Mouse (Mus musculus) hindbrain, embryonic 15.5 days (tissue): Measurements from ENCODE around the gene Ddx20. TPM values are rescaled to one million over a fixed set of nuclear protein-coding genes. Genes with fewer than 3 reads are reported as not detected.

Experiments used
- ATAC-seq: fragments of 200-750 bp; cut with Nextera tagmentation; 2 replicates; pipeline ENCODE4 v1.8.0; 2017; ENCODE audit warnings: low read depth, moderate number of reproducible peaks, moderate TSS enrichment; ENCODE audit not compliant: low FRiP score
- H3K27ac ChIP-seq: fragments of 300-500 bp; sonication (generic); replicated peaks from 2 replicates; pipeline ENCODE4 v1.5.1; 2015; ENCODE audit warnings: mild to moderate bottlenecking, inconsistent platforms
- H3K27me3 ChIP-seq: fragments of 300-500 bp; sonication (generic); 2 replicates; pipeline ENCODE4 v1.6.1; 2015; ENCODE audit warnings: control low read depth, inconsistent platforms
- H3K36me3 ChIP-seq: fragments of 300-500 bp; sonication (generic); 2 replicates; pipeline ENCODE4 v1.6.1; 2015; ENCODE audit warnings: control low read depth, inconsistent platforms
- H3K4me1 ChIP-seq: fragments of 300-500 bp; sonication (generic); replicated peaks from 2 replicates; pipeline ENCODE4 v1.6.1; 2015; ENCODE audit warnings: control low read depth, inconsistent platforms
- H3K4me2 ChIP-seq: fragments of 300-500 bp; sonication (generic); 2 replicates; pipeline ENCODE4 v1.6.1; 2015; ENCODE audit warnings: moderate library complexity, mild to moderate bottlenecking, inconsistent platforms
- H3K4me3 ChIP-seq: fragments of 300-500 bp; sonication (generic); 2 replicates; pipeline ENCODE4 v1.5.1; 2015; ENCODE audit warnings: mild to moderate bottlenecking, inconsistent platforms
- H3K9ac ChIP-seq: fragments of 300-500 bp; sonication (generic); 2 replicates; pipeline ENCODE4 v1.6.1; 2015; ENCODE audit warnings: inconsistent platforms
- H3K9me3 ChIP-seq: fragments of 300-500 bp; sonication (generic); 2 replicates; pipeline ENCODE4 v1.6.1; 2016; ENCODE audit warnings: control low read depth, inconsistent platforms
- WGBS: fragments of 180-500 bp; shearing (Covaris S2); methylation state at CpG from one replicate; pipeline ENCODE4 v1.1.7; 2015; 5-methylcytosine and 5-hydroxymethylcytosine counted together
- polyA plus RNA-seq: library from polyadenylated mRNA; unstranded; fragments of >200 nt; fragmentation: Nextera tagmentation; extraction: Ambion mirVana; gene quantifications from 2 replicates; pipeline ENCODE4 v1.2.1, GENCODE M21; 2015

Gene Ddx20
- 23.0 and 23.8 TPM in 2 replicates for polyA plus RNA-seq

DNA sequence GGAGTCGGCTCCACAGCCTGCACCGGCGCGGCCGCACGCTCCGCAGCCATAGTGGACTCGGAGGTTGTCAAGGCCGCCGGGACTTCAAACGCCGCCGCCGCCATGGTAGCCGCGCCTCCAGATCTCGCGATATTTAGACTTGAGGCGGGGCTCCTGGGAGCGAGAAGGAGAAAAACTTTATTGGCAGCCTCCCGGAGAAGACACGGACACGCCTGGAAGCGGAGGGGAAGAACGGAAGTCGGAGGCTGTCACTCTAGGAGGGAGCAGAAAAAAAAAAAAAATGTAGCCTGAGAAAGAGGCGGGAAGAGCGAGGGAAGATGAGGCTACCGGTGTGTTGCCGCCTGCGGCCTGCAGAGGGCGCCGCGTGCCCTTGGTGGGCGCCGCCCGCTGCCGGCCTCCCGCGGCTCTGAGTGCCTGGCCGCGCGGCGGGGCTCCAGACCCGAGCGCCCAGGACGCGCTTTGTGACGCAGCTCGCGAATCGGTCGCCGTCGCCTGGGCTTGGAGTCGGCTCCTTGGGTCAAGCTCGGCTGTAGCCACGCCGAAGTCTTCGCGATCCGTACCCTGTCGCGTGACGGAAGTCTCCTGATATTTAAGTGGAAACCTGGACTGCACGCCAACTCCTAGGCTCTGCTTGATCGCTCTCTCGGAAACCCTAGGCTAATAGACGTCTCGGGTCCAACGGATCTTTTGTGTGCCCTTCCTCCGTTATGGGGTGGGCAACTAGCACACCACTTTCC, at the start of gene Ddx20:
Gene Ddx20 (minus strand): TSS at position 251 of the 737 bp plus-strand sequence.
- peak; percentile 97 for ATAC-seq
- Histone ChIP-seq H3K36me3 (peaks cover 10% of the 10 kb centered on the region), H3K4me1 (peaks cover 9% of the 10 kb centered on the region), H3K4me3 (peak within 1 kb of the TSS; percentile 98), H3K9ac (peak within 1 kb of the TSS; percentile 92), H3K27ac (peak within 1 kb of the TSS; percentile 86), H3K27me3 (no peaks in the 10 kb centered on the region), H3K9me3 (no peaks in the 10 kb centered on the region), H3K4me2 (peak within 1 kb of the TSS; percentile 87)
- WGBS, result under 1% methylated on average over 71 of the region's 72 CpGs

DNA sequence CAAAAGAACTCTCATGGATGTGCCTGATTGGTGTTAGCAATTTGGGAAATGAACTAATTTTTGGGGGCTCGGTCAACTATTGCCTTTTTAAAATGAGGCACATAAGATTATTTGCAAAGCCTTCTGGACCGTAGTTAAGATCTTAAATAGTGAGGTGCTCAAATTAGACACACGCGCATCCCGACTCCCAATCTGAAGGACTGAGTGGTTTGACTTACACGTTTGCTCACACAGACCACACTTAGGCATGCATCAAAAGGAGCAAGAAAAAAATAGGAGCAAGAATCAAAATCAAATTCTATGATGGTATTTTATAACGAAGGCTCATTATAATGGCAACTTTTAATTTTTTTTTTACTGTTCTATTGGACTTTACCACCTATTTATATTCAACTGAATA, 49.7 kb upstream of the Ddx20 start:
- WGBS, result 95% methylated on average over 7 of the region's 7 CpGs
- no peak for ATAC-seq

DNA sequence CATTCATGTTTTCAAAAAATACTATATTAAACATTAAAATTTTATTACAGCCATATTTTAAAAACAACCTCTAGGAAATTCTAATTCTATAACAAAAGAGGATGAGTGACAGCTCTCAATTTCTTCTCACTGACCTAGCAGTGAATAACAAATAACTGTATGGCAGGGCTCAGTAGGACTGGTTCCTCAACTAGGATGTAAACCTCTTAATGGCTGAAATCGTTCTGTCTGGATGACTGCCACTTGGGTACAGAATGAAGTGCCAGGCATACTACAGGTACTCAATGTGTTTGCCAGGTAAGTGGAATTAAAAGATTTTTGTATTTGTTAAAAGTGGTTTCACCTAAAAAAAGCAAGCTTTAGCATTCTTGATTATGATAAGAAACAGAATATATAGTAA, 48.8 kb upstream of the Ddx20 start:
- Histone ChIP-seq H3K4me1 (no peaks in the 10 kb centered on the region), H3K36me3 (peaks cover 24% of the 10 kb centered on the region), H3K9me3 (no peaks in the 10 kb centered on the region), H3K4me2 (no peak overlapping the region), H3K9ac (no peak overlapping the region), H3K27me3 (no peaks in the 10 kb centered on the region), H3K4me3 (no peak overlapping the region), H3K27ac (no peak overlapping the region)
- ATAC-seq, result no peak
- 92% methylated on average over 1 of the region's 1 CpGs for WGBS

More for the DNA sequence above, 49.7 kb upstream of the Ddx20 start:
- H3K27me3 ChIP-seq, result no peaks in the 10 kb centered on the region
- no peak overlapping the region for H3K4me2 ChIP-seq
- no peak overlapping the region for H3K27ac ChIP-seq
- H3K4me3 ChIP-seq, result no peak overlapping the region
- H3K9me3 ChIP-seq, result no peaks in the 10 kb centered on the region
- H3K9ac ChIP-seq, result no peak overlapping the region
- no peaks in the 10 kb centered on the region for H3K4me1 ChIP-seq
- peaks cover 22% of the 10 kb centered on the region for H3K36me3 ChIP-seq

DNA sequence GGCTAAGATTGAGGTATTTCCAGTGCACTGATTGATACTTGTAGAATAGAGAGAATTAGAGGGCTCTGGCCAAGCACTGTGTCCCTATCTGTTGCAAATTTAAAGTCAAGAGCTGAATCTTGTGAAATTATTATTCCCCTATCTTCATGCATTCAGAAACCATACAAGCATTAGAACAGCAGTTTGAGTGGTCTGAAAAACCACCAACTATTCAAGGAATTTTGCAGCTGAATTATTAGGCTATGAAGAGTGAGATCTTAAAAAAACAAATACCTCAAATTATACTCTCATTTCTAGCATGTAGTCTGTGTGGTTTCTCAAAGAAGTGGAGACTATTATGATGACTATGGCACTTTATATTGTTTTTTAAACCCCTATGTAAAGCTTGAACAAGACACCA, 47.9 kb upstream of the Ddx20 start:
- H3K27ac ChIP-seq, result no peak overlapping the region
- H3K27me3 ChIP-seq, result no peaks in the 10 kb centered on the region
- no peak overlapping the region for H3K9ac ChIP-seq
- ATAC-seq, result no peak
- H3K4me2 ChIP-seq, result no peak overlapping the region
- no peaks in the 10 kb centered on the region for H3K9me3 ChIP-seq
- peaks cover 26% of the 10 kb centered on the region for H3K36me3 ChIP-seq
- no peaks in the 10 kb centered on the region for H3K4me1 ChIP-seq
- no peak overlapping the region for H3K4me3 ChIP-seq

DNA sequence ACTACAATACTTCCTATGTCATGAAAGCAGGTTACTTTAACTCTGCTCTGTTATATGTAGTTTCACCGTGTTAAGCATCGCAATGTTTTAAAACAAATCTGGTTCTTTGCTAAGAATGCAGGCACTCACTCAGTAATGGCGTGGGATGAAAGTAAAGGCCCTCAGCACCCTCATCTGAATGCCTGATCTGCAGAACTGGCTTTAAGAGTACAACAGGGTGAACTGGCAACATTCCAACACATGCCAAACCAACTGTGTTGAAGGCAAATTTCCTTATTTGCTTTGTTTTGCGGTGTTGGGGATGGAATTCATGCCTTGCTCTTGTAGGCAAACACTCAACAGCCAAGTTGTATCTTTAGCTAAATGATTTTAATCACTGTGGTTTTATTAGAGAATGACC, 46.2 kb upstream of the Ddx20 start:
- Histone ChIP-seq H3K27me3 (no peaks in the 10 kb centered on the region), H3K27ac (no peak overlapping the region), H3K36me3 (peaks cover 26% of the 10 kb centered on the region), H3K9me3 (no peaks in the 10 kb centered on the region), H3K4me3 (no peak overlapping the region), H3K9ac (no peak overlapping the region), H3K4me2 (no peak overlapping the region), H3K4me1 (no peaks in the 10 kb centered on the region)
- no peak for ATAC-seq
- 90% methylated on average over 4 of the region's 4 CpGs for WGBS

DNA sequence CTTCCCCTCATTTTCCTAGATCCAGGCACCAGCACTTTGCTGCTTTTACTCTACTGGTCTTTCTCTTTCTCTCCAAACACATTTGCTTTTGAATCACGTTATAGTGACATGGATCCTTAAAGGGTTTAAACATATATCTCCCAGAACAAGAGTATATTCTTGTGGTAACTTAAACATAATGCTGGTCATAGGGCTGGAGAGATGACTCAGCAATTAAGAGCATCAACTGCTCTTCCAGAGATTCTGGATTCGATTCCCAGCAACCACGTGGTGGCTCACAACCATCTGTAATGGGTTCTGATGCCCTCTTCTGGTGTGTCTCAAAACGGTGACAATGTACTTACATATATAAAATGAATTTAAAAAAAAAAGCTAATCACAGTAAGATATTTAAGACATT, 45.0 kb upstream of the Ddx20 start:
- Histone ChIP-seq H3K4me1 (no peaks in the 10 kb centered on the region), H3K9ac (no peak overlapping the region), H3K27me3 (no peaks in the 10 kb centered on the region), H3K4me2 (no peak overlapping the region), H3K36me3 (peaks cover 18% of the 10 kb centered on the region), H3K4me3 (no peak overlapping the region), H3K9me3 (no peaks in the 10 kb centered on the region), H3K27ac (no peak overlapping the region)
- no peak for ATAC-seq
- WGBS, result 87% methylated on average over 4 of the region's 4 CpGs

DNA sequence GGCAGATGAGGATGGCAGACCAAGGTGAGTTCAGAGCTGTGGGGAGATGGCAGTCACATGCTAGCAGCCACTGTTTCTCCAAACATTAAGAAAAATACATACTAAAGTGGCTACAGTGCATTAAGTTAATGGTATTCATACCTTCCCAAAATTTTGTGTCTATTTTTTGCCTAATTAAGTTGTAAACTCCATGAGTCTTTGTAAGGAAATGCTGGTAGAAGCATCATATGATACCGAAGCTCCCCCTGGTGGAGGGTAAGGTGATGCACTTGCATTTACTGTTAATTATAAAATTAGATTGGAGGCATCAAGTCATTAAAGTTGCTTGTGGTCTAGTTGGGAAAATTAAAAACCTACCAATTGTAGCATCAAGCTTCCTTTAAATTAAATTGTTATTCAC, 38.7 kb upstream of the Ddx20 start:
- 0% methylated on average over 1 of the region's 1 CpGs for WGBS
- no peaks in the 10 kb centered on the region for H3K27me3 ChIP-seq
- peaks cover 1% of the 10 kb centered on the region; the same call in 1 of the 2 replicates for H3K36me3 ChIP-seq
- H3K27ac ChIP-seq, result no peak overlapping the region
- no peak overlapping the region for H3K4me2 ChIP-seq
- H3K9ac ChIP-seq, result no peak overlapping the region
- ATAC-seq, result no peak
- no peaks in the 10 kb centered on the region for H3K9me3 ChIP-seq
- no peak overlapping the region for H3K4me3 ChIP-seq
- no peaks in the 10 kb centered on the region for H3K4me1 ChIP-seq

DNA sequence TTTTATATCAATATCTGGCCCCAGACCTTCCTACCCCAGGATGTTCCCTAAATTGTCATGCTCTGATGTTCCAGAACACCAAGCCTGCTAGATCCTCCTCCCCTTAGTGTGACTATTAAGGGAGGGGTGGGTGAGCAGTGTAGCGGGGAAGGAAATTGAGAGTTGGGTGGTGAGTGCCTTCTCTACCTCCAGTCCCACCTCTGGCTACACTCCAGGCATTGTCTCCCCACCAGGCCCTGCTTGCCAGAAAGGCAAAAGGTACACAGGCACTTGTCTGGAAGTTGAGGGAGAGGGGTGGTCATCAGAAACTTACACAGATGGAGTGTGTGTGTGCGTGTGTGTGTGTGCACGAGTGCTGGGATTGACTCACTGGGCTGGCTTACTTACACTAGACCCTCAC, 35.1 kb upstream of the Ddx20 start:
- H3K4me2 ChIP-seq, result no peak overlapping the region
- H3K27me3 ChIP-seq, result no peaks in the 10 kb centered on the region
- 91% methylated on average over 3 of the region's 3 CpGs for WGBS
- H3K4me3 ChIP-seq, result no peak overlapping the region
- peaks cover 9% of the 10 kb centered on the region for H3K4me1 ChIP-seq
- ATAC-seq, result no peak
- no peak overlapping the region for H3K9ac ChIP-seq
- no peak overlapping the region for H3K27ac ChIP-seq
- no peaks in the 10 kb centered on the region; the same call in 1 of the 2 replicates for H3K36me3 ChIP-seq
- H3K9me3 ChIP-seq, result no peaks in the 10 kb centered on the region

DNA sequence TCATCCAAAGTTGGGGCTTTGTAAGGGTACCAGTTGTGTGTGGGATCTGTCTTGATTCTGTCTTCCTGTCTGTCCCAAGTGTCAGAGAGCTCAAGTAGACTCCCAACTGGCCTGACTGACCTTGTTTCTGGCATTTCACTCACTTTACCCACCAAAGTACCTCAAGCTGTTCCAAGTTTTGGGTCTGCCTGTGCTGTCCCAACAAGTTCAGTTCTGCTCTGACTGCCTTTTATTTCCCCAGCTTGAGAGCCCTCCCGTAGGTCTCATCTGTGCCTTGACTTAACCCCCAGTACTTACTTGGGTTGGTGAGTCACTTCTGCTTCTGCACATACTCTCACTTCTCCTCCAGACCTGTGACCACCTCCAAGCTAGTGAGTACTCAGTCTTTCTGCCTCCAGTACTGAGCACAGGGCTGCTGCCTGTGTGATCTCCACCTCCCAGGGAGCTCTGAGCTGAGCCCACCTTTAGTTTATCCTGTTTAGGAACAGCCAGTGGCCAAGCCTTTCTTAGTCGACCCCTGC, 34.4 kb upstream of the Ddx20 start:
- WGBS, result 76% methylated on average over 2 of the region's 2 CpGs
- no peaks in the 10 kb centered on the region for H3K36me3 ChIP-seq
- H3K4me1 ChIP-seq, result peaks cover 14% of the 10 kb centered on the region
- no peaks in the 10 kb centered on the region for H3K27me3 ChIP-seq
- no peak overlapping the region for H3K4me2 ChIP-seq
- H3K9ac ChIP-seq, result no peak overlapping the region
- H3K27ac ChIP-seq, result no peak overlapping the region
- ATAC-seq, result no peak
- no peaks in the 10 kb centered on the region for H3K9me3 ChIP-seq
- no peak overlapping the region for H3K4me3 ChIP-seq

DNA sequence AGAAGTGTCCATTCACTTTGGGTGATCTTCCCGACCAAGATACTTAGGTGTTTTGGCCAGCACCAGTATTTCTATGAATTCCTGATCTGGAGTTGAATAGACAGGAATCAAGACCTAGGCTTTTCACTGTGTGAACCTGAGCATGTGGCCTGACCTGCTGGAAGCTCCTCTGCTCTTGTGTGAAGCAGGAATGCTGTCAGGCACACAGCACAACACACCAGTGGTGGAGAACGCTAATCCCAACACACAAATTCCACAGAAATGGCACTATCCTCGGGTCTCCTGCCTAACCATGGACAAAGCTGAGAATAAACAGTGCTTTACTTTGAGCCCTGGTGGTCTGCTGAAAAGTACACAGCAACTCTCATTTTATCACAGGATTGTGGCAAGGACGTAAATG, 33.1 kb upstream of the Ddx20 start:
- WGBS, result 81% methylated on average over 4 of the region's 4 CpGs
- no peak for ATAC-seq
- no peak overlapping the region for H3K27ac ChIP-seq

DNA sequence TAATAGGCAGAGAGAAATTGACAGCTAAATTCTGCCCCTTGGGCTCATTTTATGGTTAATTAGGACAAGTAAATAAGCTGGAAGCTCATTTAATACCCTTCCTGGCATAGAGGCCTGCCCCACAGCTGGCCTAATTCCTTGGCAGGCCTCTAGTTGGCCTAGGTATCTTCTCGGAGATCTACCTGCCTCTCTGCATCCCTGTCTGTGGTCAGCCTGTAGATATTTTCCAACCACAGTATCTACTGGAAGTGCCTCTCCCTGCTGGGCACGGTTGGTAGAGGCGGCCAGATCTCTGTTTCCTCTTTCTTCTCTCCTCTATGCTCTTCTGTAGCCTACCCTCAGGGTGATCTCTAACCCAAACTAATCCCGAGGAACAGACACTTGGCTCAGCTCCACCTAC, 32.6 kb upstream of the Ddx20 start:
- ATAC-seq, result no peak
- 64% methylated on average over 4 of the region's 4 CpGs for WGBS
- H3K9ac ChIP-seq, result no peak overlapping the region

More for the DNA sequence above, 33.1 kb upstream of the Ddx20 start:
- no peak overlapping the region for H3K9ac ChIP-seq
- H3K4me1 ChIP-seq, result peaks cover 15% of the 10 kb centered on the region
- no peaks in the 10 kb centered on the region for H3K36me3 ChIP-seq
- H3K4me3 ChIP-seq, result no peak overlapping the region
- H3K9me3 ChIP-seq, result no peaks in the 10 kb centered on the region
- H3K4me2 ChIP-seq, result no peak overlapping the region
- no peaks in the 10 kb centered on the region for H3K27me3 ChIP-seq

DNA sequence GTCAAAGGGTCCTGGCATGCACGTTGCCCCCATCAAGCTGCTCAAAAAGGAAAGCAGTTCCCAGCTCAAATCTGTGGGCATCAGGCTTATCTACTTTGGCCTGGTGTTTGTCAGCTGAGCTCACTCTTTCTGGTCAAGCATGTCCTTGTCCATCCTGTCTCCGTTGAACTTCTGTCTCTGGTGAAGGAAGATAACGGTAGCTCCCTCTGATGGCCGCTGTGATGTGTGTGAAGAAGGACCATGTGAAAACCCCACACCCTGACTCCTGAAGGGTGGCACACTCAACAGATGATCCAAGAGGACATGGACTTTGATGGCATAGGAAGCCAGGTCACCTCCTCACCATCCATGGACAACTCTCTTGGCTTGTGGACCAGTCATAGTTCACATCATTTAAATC, 31.4 kb upstream of the Ddx20 start:
- Histone ChIP-seq H3K36me3 (no peaks in the 10 kb centered on the region), H3K4me3 (no peak overlapping the region), H3K9ac (no peak overlapping the region), H3K27ac (0 out of 2 replicates have a peak overlapping the region, but pooled peaks have one; percentile 51), H3K27me3 (no peaks in the 10 kb centered on the region), H3K4me1 (peaks cover 23% of the 10 kb centered on the region), H3K9me3 (no peaks in the 10 kb centered on the region), H3K4me2 (no peak overlapping the region)
- ATAC-seq, result no peak
- WGBS, result 65% methylated on average over 4 of the region's 4 CpGs

More for the DNA sequence above, 32.6 kb upstream of the Ddx20 start:
- Histone ChIP-seq H3K4me3 (no peak overlapping the region), H3K4me2 (no peak overlapping the region), H3K4me1 (peaks cover 15% of the 10 kb centered on the region), H3K27ac (no peak overlapping the region), H3K36me3 (no peaks in the 10 kb centered on the region), H3K27me3 (no peaks in the 10 kb centered on the region), H3K9me3 (no peaks in the 10 kb centered on the region)
